Mouse (Mus musculus) common myeloid progenitor, adult 5-6 weeks (primary cell): ENCODE data around the gene Gm853. TPM values are rescaled to one million over a fixed set of nuclear protein-coding genes. Genes with fewer than 3 reads are reported as not detected.
A peak's percentile ranks its signal among the peaks of the same experiment; 100 is the strongest.

Source experiments
- ATAC-seq: replicated peaks from 2 replicates; pipeline ENCODE4 v1.8.0; 2016; ENCODE audit warnings: low read depth, mild to moderate bottlenecking, moderate TSS enrichment, inconsistent platforms; ENCODE audit not compliant: poor library complexity, severe bottlenecking
- total RNA-seq: library from RNA; stranded (forward); fragments of 200-1000, 187-1606 nt; gene quantifications from 2 replicates; pipeline ENCODE4 v1.2.3, GENCODE M21; 2017

Gm853 gene
- total RNA-seq, 1 experiment from 2014 or later, result not detected

DNA sequence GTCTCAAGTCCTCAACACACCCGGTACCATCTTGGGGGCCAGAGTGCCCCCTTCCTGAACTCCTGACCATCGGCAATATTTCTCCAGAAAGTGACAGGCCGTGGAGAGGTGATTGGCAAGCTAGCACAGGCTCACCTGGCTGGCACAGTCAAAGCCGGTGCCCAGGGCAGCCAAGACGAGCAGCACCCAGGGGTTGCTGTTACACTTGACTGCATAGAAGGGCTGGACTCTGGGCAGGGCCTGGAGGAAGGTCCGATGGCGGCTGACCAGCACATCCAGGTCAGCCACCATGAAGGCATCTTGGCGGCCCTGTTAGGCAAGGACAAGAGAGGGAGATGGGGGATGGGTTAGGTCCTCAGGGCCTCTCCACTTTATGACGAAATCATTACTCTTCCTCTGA is 2.0 kb downstream of the Gm853 start:
- no peak for ATAC-seq

DNA sequence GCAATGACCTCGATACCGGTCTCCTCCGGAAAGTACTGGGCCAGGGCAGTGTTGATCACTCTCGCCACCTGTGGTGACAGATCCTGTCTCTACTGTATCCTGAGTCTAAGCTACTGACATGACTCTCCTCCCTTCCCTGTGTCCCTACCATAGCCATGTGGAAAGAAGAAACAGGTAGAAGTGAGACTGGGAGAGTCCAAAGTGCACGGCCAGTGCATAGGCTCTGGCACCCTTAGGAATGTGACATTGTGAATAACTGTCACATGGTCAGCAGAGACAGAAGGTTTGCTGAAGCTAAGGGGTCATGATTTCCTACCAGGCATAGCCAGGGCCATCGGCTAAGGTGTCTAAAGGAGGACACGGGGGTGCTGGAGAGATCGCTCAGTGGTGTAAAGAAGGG is 6.8 kb downstream of the Gm853 start:
- ATAC-seq, result no peak

DNA sequence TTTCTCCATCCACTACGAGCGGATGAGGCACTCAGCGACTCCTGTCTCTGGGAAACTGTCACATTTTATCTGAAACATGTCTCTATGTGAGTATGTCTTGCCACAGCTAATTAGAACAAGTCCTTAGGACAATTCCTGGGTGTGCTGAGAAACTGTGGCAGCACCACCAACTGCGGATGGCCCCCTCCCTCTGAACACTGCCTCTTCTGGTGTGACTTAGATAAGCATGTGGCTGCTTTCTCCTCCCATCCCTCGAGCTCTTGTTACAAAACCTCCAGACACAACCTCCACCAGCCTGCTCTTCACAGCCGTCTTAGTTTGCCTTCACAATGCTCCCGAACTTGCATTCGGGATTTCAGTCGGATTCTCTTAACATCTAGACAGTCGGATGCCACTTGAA is 8.3 kb downstream of the Gm853 start:
- no peak for ATAC-seq

DNA sequence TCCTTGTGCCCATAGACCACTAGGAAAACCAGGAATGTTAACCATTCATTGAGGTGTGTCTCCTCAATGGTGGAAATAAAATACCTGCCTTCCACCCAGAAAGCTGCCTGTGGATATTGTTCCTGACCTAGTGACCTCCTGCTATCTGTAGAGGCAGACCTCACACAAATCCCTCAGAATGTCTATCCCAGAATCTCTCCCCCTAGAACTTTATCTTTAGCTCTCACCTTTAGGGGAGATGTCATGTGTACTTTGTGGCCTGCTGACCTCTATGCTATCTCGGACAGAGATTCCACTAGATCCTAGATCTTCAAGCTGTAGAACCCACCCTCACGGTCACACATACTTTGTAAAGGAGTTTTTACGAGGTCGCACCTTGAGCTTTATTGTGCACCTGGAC is 9.0 kb downstream of the Gm853 start:
- ATAC-seq, result no peak

DNA sequence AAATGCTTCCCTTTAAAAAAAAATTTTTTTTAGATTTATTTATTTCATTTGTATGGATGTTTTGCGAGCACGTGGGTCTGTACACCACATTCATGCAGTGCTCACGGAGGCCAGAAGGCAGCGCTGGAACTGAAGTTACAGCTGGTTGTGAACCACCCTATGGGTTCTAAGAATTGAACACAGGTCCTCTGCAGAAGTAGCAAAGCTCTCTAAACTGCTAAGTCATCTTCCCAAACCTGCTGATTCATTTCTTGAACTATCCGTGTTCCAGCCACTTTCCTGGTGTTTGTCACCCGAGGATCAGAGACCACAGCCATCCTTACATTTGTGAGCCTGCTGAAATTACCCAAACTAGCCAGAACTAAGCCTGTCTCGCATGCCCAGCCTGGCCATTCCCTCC is 9.8 kb downstream of the Gm853 start:
- ATAC-seq, result no peak

DNA sequence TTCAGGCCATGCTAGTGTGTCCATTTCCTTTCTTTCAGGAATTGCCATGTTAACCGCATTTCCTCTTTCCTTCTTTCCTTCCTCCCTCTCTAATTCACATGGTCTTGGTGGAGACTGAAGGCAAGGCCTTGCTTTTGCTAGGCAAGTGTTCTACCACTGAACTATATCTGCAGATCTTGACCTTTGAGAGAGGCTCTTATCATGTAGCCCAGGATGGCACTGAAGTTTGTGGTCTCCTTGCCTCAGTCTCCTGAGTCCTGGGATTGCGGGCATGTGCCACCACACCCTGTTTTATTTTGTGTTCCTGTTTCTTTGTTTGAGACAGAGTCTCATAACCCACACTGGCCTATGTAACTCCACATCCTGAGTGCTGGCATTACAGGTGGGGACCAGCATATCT is 10.3 kb downstream of the Gm853 start:
- ATAC-seq, result no peak

DNA sequence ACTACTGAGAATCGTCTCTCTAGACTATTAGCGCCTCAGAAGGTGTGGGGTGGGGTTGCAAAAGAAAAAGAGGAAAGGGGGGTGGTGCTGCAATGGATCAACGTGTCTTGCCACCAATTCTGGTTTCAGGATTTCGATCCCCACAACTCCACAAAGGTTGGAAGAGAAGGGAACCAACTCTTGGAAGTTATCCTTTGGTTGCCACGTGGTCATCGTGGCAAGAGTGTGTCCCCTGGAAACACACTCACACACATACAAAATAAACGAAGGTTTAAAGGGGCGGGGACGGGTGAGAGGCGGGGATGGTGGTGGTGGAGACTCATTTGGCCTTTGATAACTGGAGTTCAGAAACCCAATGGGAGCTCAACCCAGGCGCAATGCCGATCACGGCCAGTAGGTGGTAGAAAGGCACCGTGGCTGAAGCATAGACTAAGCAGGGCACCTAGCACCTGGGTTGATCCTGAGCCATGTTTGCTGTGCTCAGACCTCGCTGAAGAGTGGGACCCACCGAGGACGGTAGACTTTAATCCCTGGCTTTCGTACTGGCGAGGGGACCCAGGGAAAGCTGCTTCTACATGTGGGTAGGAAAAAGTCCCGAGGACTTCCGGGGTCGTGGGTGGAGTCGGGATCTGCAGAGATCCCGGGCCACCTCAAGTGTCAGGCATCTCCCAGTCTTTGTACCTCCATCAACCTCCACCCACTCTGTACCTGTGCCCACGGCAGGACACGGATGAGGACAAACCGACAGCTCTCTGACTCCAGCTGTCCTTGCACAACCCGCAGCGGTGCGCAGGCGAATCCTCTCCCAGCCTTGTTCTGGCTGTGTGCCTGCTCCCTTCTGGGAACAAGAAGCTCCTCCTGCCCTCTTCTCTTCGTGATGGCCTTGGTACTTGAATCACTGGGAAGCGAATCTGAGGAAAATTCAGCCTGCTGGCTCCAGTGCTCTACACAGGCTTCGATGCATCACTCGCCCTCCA is 23.2 kb downstream of the Gm853 start:
- ATAC-seq, result peak; percentile 92

DNA sequence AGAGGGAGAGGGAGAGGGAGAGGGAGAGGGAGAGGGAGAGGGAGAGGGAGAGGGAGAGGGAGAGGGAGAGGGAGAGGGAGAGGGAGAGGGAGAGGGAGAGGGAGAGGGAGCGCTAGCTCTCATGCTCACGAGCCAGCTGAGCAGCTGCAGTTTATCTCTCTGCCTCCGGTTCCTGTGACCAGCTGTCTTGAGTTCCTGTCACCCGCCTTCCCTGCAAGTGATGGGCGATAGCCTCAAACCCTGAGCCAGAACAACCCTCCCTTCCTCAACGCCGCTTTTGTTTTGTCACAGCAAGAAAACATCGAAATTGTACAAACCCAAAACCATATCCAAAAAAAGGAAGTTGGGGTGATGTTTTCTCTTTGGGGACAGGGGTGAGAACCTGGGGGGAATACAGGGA is 25.7 kb downstream of the Gm853 start:
- ATAC-seq, result no peak

DNA sequence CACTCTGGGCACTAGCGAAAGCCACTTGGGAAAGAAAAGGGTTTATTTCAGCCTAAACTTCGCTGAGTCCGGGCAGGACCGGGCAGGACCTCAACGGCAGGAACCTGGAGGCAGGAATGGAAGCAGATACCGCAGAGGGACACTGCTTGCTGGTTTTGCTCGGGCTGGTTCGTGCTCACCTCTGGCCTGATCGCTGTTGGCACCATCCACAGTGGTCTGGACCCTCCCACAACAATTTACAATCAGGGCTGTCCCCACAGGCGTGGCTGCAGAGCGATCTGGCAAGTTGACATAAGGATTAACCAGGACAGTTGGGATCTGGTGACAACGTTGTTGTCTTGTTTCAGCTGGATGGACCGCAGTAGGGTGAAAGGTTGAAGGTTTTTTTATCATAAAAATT is 26.3 kb downstream of the Gm853 start:
- no peak for ATAC-seq

DNA sequence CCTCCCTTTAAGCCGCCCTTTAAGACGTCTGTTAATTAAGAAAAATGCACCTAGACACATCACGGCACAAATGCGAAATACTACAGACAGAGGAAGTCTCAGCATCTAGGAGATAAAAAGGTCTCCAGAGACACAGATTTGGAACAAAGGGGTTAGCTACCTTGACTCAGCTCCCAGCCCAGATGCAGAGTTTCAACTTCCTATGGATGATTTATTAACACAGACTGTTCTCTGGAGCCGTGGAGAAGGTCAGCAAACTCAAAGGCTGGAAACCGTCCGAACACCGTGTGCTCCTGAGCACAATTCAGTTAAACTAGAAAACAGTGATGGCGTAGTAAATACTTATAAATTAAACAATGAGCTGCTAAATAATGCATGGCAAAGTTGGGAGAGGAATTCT is 29.9 kb downstream of the Gm853 start:
- no peak for ATAC-seq

DNA sequence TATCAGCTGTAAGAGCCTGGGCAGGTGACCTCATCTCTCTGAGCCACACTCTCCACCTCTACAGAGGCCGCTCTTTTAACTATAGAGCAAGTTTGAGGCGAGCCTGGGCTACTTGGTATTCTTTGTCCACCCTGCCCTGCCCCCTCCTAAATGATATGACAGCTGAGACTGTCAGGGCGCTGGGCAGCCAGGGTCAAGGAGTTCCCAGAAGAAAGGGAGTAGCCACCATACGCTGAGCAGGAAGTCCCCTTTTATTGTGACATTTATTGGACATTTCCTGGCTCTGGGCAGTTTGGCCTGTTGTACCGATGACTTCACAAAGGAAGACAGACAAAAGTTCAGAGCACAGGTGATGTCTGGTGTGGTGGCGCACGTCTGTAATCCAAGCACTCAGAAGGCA is 32.6 kb downstream of the Gm853 start:
- ATAC-seq, result no peak

DNA sequence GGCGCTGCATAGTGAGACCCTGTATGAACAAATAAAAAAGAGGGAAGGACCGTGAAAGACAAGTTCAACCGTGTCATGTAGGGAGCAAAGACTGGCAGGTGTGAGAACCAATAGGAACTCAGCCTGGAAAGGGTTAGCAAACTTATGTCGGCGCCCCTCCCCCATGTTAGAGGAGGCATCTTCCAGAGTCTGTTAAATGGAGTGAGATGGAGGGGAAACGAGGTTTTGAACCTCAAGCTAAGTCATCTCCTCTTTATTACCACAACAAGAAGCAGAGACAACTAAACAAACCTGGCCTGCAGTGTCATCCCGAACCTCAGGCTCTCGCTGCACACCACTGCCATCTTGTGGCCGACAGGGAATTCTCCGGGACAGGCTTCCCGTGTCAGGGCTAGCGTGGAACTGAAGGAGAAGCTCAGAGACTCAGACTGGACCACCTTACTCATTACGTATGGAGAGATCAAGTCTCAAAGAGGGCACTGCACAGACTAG is 33.3 kb downstream of the Gm853 start:
- ATAC-seq, result peak; percentile 98

DNA sequence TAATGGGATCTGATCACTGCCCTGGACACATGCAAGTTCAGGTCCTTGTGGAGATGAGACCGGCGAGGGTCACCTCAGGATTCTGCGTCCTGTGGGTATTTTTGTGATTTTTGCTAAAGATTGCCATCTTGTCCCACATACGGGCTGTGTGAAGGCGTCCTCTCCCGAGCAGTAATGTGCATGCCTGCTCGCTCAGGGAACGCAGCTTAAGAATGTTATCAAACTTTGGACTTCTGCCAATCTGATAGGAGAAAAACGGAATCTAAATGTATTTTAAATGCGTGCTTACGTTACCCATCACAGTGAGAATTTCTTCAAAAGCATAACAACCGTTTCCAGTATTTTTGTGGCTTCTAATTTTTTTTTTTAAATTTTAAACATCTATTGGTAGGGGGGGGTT is 35.3 kb downstream of the Gm853 start:
- no peak for ATAC-seq

DNA sequence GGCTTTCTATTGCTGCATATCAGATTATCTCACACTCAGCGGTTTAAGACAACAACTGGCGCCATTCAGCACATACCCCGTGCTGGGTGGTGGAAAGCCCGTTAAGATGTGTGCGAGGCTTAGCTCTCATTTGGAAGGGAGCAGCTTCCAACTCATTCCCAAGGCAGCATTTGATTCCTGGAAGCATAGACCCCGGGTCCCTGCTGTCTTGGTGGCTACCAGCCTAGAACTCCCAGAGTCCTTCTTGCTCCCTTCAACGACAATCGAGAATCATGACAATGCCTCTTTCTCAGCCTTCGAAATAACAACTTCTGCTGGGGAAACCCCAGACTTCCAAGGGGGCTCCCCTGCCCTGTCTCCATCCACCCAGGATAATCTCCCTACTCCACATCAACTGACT is 35.8 kb downstream of the Gm853 start:
- ATAC-seq, result no peak

DNA sequence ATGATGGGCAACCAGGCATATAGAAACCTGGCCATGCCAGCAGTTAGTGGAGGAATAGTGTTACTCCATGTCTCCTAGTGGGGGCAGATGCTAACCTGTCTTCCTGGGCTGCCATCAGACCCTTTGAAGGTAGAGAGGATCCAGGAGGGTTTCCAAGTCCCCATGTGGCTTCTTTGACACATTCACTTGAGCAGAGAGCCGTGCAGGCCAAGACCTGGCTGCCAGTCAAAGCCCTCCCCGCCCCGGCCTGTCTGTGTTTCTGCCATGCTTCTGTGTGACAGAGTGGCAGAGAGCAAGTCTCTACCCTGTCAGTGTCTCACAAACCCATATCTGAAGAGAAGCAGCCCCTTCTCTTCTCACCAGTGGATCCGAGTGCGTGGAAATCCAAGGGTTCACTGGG is 38.3 kb downstream of the Gm853 start:
- no peak for ATAC-seq

DNA sequence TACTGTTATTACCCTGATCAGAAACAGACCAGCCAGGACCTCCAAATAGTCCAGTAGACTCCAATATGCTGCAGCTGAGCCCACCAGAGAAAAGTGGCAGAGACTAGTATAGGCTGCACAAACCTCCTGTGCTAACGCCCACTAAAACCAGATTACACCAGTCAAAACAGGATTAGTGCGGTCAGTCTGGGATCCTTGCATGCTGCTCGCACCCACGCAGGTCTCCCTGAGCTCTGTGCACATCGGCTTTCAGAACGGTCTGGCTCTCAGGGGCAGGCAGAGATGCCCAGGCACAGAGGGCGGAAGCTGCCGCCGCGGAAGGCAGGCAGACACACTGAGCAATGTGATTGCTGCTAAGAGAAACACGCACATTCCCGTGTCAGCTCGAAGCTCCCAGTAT is 39.2 kb downstream of the Gm853 start:
- ATAC-seq, result no peak

DNA sequence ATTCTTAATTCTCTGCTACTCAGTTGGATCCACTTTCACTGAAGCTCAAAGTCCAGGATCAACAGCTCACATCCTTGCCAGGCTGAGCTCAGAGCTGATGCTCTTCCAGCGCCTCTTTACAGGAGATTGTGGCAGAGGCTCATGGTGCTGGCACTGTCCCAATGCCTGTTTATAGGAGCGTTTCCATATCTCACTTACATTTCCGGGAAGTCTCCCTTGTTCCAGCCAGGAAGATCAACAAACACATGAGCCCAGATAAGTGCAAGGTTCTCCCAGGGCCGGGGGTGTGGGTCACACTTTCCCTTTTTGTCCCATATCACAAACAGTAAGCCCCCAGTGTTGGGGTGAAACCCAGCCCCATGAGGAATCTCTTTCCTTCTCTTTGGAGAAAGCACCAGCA is 40.3 kb downstream of the Gm853 start:
- ATAC-seq, result no peak

DNA sequence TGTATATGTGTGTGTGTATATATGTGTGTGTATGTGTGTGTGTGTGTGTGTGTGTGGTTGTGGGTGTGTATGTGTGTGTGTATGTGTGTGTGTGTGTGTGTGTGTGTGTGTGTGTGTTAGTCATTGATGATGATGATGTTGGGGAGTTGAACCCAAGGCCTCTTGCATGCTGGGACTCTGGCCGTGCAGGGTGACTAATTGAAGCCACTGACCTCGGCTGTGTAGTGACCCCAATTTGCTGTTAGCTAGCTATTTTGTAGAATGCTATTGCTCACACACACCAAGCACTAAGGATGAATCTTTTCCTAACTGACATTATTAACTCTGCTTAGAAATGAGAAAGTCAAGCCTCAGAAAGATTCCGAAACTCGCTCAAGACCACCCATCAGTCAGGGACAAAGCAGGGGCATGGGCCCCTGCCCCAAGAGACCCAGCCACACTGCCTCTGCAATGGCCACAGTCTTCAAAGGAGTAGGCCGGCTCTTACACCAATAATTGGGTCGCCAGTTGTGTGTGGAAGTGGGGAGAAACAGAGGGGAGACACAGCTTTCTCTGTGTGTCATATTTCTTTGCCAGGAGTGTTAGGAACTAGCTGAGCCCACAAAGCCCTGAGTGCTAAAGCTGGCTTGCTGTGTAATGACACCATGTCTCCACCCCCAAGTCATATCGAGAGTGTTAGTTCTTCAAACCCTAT is 41.1 kb downstream of the Gm853 start:
- no peak for ATAC-seq

DNA sequence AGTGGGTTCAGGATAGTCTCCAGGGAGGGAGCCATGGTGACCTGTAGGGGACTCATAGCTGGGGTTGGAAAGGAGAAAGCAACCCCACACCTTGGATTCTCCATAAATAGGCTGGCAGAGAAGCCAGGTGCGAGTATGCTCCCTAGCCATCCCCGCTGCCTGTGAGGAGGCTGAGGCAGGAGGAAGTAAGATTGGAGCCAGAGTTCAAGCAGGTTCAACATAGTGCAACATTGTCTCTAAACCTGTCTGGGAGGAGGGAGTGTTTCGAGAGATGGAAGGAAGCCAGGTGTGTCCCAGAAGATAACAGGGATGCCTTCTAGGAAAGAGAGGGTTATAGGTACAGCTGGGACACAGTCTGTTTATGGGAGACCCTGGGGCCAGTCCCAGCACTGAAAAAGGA is 42.3 kb downstream of the Gm853 start:
- ATAC-seq, result no peak

DNA sequence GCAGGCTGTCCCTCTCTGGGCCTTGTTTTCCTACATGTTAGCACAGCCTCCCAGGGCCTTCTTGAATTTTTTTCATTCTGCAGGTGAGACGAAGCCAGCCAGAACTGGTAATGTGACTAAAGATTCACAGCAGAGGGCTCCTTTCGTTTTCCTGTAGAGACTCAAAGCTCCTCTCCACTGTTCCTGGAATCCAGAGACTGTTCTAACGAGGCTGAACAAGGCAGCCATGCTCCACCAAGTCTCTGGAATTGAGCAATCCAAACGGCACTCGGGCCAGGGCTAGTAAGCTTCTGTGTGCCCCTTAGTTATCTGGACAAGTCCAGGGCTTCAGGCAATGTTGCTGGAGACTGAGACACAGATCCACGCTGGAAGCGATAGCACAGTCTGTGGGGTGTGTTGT is 44.7 kb downstream of the Gm853 start:
- ATAC-seq, result no peak

DNA sequence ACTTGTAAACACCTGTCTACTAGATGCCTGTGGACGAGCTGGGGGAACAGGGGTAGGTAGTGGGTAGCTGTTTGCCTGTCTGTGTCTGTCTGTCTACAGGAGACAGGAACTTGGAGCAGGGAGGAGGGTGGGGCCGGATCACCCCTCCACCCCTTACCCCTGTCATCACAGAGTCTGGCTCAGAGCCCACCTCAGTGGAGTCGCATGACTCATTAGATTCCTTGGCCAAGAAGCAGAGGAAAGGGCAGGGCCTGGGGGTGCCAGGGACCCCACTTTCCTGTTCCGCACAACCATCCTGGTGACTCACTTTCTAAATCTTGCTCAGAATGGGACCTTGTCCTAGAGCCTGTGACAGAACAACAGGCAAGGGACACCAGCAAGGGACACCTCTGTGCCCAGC is 45.1 kb downstream of the Gm853 start:
- ATAC-seq, result peak; percentile 30
